Mouse (Mus musculus) spleen, adult 2 months (tissue): ENCODE measurements at regions not wholly inside any gene's neighbourhood (a gene's known extent, or its start where the extent isn't known, plus 50 kb on each side); places are given as distances from the start of the nearest gene placed in this dataset.

Source experiments
- CTCF ChIP-seq: fragments of 200-500 bp; IDR thresholded peaks from 2 replicates; pipeline ENCODE4 v1.5.1; 2011; ENCODE audit warnings: mild to moderate bottlenecking, inconsistent platforms; ENCODE audit not compliant: insufficient read depth, insufficient read length, insufficient replicate concordance; ENCODE audit errors: extremely low read depth
- POLR2A ChIP-seq: fragments of 200-500 bp; IDR thresholded peaks from 2 replicates; pipeline ENCODE4 v1.6.1; 2011; ENCODE audit warnings: low read depth, low read length, inconsistent platforms

DNA sequence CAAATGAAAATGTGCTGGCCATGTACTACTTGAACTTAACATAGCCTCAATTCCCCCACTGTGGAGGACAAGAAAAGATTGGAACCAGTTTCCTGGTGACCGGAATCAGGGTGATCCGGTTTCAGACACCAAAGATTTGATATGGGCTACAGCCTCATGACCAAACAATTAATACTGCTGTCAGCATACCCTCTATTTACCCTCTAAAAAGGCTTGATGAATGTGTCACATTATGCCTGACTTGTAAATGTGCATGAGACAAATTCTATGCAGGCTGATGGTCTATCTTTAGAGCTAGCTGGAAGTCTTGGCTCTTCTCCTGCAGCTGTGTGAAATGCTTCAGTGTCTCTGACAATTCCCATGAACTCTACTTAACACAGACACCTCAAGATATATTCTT is 372.8 kb upstream of the Hsf2 start:
- TF ChIP-seq CTCF = no peak
- no peak for TF ChIP-seq POLR2A
